Mouse (Mus musculus) ES-Bruce4 (cell line): ENCODE results near the gene Atp6v0d1.

Source experiments
- CTCF ChIP-seq: IDR thresholded peaks from one replicate; pipeline ENCODE4 v1.8.1; 2011; ENCODE audit warnings: low read depth, low read length
- POLR2A ChIP-seq: IDR thresholded peaks from one replicate; pipeline ENCODE4 v1.8.1; 2011; ENCODE audit warnings: low read length; ENCODE audit not compliant: insufficient read depth

DNA sequence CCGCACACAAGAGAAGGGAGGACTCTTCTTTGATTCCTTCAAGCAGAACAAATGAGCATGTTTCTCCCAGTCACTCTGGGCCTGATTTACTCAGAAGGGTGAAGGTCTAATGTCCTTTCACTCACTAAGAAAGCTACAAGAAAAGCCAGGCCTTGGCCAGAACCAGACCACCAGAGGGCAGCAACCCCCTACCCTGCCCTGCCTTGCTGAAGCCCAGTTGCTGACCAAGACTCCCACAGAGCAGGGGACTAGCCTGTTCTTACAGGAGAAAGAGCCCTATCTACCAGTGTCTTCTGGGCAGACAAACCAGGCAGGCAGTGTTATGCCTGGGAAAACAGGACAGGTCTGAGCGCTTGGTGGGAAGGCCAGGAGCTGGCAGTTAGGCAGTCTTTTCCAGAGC is 81.5 kb downstream of the Atp6v0d1 start:
- no peak for TF ChIP-seq POLR2A
- TF ChIP-seq CTCF, result peak; percentile 78
